Mouse (Mus musculus): ENCODE data around the gene Actb. TPM values are rescaled to one million over a fixed set of nuclear protein-coding genes. Genes with fewer than 3 reads are reported as not detected.

Gene Actb
- polyA plus RNA-seq (2017; shearing (Covaris generic)) = 2,502 TPM

GRCm38 (mm10) chr5:142906532-142907047, at the start of gene Actb:
TSS of gene Actb (minus strand) at chr5:142906754.

GRCm38 (mm10) chr5:142894918-142895613, 11.5 kb downstream of the Actb start, which contains the start of gene Fbxl18:
TSS of gene Fbxl18 (minus strand) at chr5:142895421.

Other genes starting within 250 kb of the Actb start
- gene Slc29a4, start 214.2 kb downstream of the Actb start, polyA plus RNA-seq (2017; shearing (Covaris generic)) = 0.58 TPM
- 43.8 TPM for gene Tnrc18, start 89.1 kb downstream of the Actb start, polyA plus RNA-seq (2017; shearing (Covaris generic))
- gene Fbxl18, start 11.3 kb downstream of the Actb start, polyA plus RNA-seq (2017; shearing (Covaris generic)) = 2.1 TPM
- gene Fscn1, start 53.6 kb upstream of the Actb start, polyA plus RNA-seq (2017; shearing (Covaris generic)) = not detected
- gene Rnf216, start 206.2 kb upstream of the Actb start, polyA plus RNA-seq (2017; shearing (Covaris generic)) = 18.7 TPM
- gene Olfr718-ps1, start 240.8 kb upstream of the Actb start, polyA plus RNA-seq (2017; shearing (Covaris generic)) = 0.07 TPM